Mouse (Mus musculus) brown adipose tissue, adult 24 weeks (tissue): ENCODE data around the gene Rhbdl3. TPM values are rescaled to one million over a fixed set of nuclear protein-coding genes. Genes with fewer than 3 reads are reported as not detected.

ENCODE experiments used
- H3K27ac ChIP-seq: fragments of 200-500 bp; replicated peaks from 2 replicates; pipeline ENCODE4 v1.5.1; 2012; ENCODE audit warnings: low read depth, mild to moderate bottlenecking, low read length
- H3K4me1 ChIP-seq: fragments of 200-500 bp; 2 replicates; pipeline ENCODE4 v1.6.1; 2012; ENCODE audit warnings: low read length, mixed read lengths; ENCODE audit not compliant: control insufficient read depth, insufficient read depth, insufficient read length
- H3K4me3 ChIP-seq: fragments of 200-500 bp; 2 replicates; pipeline ENCODE4 v1.5.1; 2012; ENCODE audit warnings: low read depth, mild to moderate bottlenecking, low read length, moderate library complexity; ENCODE audit not compliant: insufficient read depth
- polyA plus RNA-seq: library from polyadenylated mRNA; stranded (reverse); fragments of >200 nt; gene quantifications from 2 replicates; pipeline ENCODE4 v1.2.4, GENCODE M21; 2012; ENCODE audit not compliant: missing spikeins, insufficient read depth, insufficient read length

Rhbdl3 gene
- polyA plus RNA-seq, 1 experiment: 0.28 TPM

DNA sequence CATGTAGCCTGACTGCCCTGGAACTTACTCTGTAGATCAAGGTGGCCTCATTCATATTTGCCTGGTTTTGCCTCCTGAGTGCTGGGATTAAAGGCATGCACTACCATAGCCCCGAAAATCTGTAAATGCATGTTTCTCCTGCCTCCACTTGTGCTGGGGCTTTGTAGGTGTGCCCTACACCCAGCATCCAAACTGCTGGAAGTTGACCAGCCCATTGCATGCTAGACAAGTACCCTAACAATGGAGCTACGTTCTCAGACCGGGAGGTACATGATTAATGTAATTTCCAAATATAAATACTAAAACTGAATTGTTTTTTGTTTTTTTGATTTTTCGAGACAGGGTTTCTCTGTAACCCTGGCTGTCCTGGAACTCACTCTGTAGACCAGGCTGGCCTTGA is 84.3 kb downstream of the Rhbdl3 start:
- peak overlapping the region; percentile 64 for H3K4me3 ChIP-seq
- no peak overlapping the region for H3K27ac ChIP-seq
- H3K4me1 ChIP-seq: peaks cover 4% of the 10 kb centered on the region; the same call in 1 of the 2 replicates

DNA sequence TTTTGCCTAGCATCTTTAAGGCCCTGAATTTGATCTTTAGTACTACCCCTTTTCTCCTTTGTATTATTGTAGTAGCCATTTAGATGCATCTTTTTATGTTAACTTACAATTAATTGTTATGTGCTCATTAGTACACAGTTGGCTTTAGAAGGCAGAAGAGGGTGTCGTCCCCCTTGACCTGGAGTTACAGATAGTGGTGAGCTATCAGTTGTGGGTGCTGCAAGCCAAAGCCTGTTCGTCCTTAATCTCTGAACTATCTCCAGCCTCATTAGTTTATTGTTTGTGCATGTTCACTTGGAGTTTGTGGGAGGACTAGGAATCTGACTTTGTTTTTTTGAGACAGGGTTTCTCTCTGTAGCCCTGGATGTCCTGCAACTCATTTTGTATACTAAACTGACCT is 86.1 kb downstream of the Rhbdl3 start:
- Histone ChIP-seq H3K4me3 (no peak overlapping the region), H3K27ac (no peak overlapping the region), H3K4me1 (peaks cover 4% of the 10 kb centered on the region; the same call in 1 of the 2 replicates)

DNA sequence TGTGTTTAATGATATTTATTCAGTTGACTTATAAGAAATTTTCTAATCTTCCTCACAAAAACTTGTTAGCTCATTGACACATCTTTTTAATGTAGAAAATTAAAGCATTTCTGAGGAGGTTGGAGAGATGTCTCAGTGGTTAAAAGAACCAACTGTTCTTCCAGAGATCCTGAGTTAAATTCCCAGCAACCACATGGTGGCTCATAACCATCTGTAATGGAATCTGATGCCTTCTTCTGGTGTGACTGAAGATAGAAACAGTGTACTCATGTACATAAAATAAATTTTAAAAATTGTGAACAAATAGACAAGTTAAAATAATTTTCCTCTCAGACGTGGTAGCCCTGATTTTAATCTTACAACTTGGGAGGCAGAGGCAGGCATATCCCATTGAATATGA is 89.2 kb downstream of the Rhbdl3 start:
- Histone ChIP-seq H3K4me1 (peaks cover 4% of the 10 kb centered on the region; the same call in 1 of the 2 replicates), H3K27ac (no peak overlapping the region), H3K4me3 (no peak overlapping the region)

DNA sequence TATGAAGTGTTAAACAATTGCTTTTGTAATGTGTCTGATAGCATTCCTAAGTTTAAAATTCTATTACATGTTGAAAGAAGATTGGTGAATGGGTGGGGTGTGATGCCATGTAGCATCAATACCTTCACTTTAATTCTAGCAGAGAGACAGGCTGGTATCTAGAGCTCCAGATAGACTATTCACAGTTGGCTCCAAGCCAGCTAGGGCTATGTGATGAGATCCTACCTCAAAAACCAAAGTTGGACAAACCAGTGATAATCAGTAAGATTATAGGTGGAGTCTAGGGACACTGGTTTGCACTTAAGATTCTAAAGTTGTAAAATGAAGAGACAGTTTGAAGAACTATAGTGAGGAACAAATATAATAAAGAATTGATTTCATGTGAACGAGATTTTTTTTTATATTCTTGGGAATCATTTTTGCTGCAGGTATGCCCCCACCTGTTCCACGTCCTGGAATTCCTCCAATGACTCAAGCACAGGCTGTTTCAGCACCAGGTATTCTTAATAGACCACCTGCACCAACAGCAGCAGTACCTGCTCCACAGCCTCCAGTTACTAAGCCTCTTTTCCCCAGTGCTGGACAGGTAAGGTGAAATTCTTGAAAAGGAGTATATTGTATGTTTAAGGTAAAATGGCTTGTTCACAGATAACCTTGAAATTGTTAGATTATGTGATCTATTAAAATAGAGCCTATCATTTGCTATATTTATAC is 90.9 kb downstream of the Rhbdl3 start:
- no peaks in the 10 kb centered on the region; the same call in 1 of the 2 replicates for H3K4me1 ChIP-seq
- no peak overlapping the region for H3K4me3 ChIP-seq
- no peak overlapping the region for H3K27ac ChIP-seq

DNA sequence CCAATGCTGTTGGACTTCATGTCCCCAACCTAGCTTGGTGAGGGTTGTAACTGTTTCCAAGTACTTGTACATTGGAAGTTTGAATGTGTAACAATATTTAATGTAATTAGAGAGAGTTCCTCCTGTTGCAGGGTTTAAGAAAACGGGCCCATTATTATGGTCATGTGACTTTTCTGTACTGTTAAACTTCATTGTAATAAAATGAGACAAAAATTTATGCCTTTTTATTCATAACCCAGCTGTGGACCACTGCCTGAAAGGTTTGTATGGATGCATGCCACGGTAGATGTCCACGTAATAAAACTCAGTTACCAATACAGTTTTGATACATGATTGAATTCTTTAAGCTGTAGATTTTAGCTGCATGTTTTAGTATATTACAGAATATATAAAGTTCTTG is 95.2 kb downstream of the Rhbdl3 start:
- Histone ChIP-seq H3K4me1 (no peaks in the 10 kb centered on the region), H3K27ac (no peak overlapping the region), H3K4me3 (no peak overlapping the region)

DNA sequence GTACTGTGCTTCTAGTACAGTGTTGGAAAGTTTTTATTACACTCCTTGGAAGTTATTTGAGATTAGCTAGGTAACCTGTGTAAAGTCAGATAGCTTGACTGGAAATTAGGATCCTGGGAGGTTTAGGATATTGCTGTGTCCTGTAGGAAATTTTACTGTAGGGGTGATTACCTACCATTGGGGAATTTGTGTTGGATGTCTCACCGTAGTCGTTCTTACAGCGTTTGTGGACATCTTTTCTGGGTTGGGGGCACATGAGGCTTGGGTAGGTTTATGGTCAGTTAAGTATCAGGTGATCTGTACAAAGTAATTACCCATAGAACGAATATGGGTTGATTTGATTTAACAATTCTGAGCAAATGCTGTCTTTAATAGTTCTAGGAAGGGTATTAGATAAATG is 95.9 kb downstream of the Rhbdl3 start:
- Histone ChIP-seq H3K4me1 (no peaks in the 10 kb centered on the region), H3K27ac (no peak overlapping the region), H3K4me3 (no peak overlapping the region)

Other genes starting within 250 kb of the Rhbdl3 start
- gene Crlf3, start 219.9 kb upstream of the Rhbdl3 start, polyA plus RNA-seq: 10.1 and 10.6 TPM in 2 replicates
- gene Atad5, start 211.5 kb upstream of the Rhbdl3 start, polyA plus RNA-seq: 0.75 and 0.79 TPM in 2 replicates
- 35.2 and 39.9 TPM in 2 replicates for gene Tefm, start 158.7 kb upstream of the Rhbdl3 start, polyA plus RNA-seq
- gene Adap2, start 146.8 kb upstream of the Rhbdl3 start, polyA plus RNA-seq: 2.9 and 5.8 TPM in 2 replicates
- 4.2 and 4.3 TPM in 2 replicates for gene Rnf135, start 117.1 kb upstream of the Rhbdl3 start, polyA plus RNA-seq
- gene Rhot1, start 91.9 kb upstream of the Rhbdl3 start, polyA plus RNA-seq: 40.7 and 54.8 TPM in 2 replicates
- 18.2 and 19.7 TPM in 2 replicates for gene 5730455P16Rik, start 77.1 kb downstream of the Rhbdl3 start, polyA plus RNA-seq
- gene Zfp207, start 82.4 kb downstream of the Rhbdl3 start, polyA plus RNA-seq: 52.9 and 109 TPM in 2 replicates
- gene Psmd11, start 127.7 kb downstream of the Rhbdl3 start, polyA plus RNA-seq: 103 and 110 TPM in 2 replicates
- not detected in 2 replicates for gene Cdk5r1, start 176.1 kb downstream of the Rhbdl3 start, polyA plus RNA-seq